Mouse (Mus musculus) thymus, postnatal 4 days (tissue): Measurements from ENCODE around the gene Prkg2.

Experiments used
- DNase-seq: peaks from one replicate; pipeline ENCODE4 v3.0.0; 2021

Gene Prkg2

DNA sequence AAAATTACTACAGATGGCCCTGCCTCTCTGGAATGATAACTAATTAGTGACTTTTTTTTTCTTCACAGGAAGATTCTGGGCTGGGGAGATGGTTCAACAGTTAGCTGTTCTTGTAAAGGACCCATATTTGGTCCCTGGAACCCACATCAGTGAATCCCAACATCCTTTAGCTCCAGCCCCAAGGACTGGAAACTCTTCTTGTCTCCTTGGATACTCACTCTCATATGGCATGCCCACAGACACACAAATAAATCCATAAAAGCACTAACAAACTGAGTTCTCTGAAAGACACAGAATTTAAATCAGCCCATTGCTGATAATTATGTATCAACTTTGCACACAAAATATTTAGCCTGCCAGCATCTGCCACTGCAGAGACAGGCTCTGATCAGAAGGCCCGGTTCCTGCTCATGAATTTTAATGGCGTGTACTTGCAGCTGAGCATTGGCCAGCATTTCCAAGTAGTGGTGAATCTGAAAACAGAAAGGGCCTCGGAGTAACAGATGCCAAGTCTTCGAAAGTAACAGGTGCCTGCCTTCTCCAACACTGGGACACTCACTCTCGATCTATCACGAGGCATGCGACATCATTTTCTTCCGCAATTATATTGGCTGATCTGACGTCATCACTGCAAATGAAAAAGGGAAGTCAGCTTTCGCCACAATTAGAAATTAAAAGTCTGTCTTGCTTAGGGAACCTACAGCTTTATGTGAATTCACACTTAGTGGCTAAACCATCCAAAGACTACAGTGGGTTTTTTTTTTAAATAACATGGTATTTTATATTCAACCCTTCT is 61.1 kb downstream of the Prkg2 start:
- no peak for DNase-seq

DNA sequence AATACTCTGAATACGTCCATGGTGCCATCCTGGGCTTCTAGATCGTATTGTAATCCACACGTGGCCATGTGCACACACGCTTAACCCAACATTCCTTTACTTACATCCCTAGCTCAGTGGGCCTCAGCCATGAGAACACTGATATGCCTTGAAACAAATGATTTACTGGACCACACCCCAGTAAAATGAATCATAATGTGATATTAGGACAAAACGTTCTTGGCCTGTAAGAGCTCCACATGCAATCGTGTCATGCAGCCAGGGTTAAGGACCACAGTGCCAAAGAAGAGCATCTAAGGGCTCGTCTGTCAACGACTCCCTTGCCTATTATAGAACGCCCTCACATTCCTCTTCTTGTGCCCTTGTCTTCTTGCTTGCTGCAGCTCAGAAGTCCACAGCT is 70.5 kb downstream of the Prkg2 start:
- no peak for DNase-seq

GRCm38 (mm10) chr5:98965139-98965538 is 72.0 kb downstream of the Prkg2 start:
- no peak for DNase-seq

GRCm38 (mm10) chr5:98964367-98964766 is 72.8 kb downstream of the Prkg2 start:
- DNase-seq: no peak

DNA sequence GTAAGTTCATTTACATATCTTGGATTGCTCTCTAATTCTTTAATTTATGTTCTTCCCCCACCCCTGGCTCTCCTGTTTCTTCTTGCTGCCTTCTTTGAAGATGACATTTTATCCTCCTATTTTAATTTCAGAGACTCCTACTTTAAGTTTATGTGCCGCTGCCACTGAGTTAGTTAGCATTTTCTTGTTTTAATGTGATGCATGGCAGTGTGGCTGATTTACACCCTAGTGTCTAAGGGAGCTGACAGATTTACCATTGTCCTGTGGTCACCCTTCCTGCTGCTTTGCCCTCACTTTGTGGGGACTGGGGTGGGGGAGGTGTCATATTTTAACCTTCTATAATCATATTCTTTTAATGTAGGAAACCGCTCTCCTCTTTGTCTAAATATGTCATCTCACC is 74.7 kb downstream of the Prkg2 start:
- DNase-seq: no peak

GRCm38 (mm10) chr5:98955576-98955975 is 81.6 kb downstream of the Prkg2 start:
- no peak for DNase-seq

DNA sequence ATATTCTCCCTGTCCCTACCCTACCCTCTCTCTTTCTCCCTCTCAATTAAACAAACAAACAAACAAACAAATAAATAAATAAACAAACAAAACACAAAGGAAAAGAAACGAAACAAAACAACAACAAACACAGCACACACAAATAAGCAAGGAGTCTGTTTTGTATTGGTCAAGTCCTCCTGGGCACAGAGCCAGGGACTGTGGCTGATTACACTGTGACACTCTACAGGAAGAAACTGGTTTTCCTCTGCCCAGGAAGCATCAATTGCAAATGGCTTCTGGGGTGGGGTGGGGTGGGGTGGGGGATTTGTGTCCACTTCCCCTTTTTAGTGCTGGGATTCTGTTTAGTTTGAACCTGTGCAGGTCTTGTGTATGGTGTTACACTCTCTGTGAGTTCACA is 83.8 kb downstream of the Prkg2 start:
- no peak for DNase-seq

DNA sequence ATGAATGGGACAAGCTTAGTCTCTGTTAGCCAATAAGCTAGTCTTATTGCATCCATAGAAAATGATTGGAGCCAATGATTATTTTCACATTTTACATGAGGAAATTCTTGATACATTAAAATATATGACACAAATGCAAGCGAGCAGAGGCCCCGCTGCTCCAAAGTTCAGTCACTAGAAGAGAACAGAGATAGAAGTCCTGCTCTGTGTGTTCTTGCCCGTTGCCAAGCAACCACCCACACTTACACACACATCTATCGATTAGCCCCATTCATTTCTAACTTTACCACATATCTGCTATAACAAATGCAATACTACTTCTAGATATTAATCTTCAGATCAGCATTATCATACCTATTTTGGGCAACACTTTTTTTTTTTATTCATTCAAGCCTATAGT is 85.6 kb downstream of the Prkg2 start:
- no peak for DNase-seq

DNA sequence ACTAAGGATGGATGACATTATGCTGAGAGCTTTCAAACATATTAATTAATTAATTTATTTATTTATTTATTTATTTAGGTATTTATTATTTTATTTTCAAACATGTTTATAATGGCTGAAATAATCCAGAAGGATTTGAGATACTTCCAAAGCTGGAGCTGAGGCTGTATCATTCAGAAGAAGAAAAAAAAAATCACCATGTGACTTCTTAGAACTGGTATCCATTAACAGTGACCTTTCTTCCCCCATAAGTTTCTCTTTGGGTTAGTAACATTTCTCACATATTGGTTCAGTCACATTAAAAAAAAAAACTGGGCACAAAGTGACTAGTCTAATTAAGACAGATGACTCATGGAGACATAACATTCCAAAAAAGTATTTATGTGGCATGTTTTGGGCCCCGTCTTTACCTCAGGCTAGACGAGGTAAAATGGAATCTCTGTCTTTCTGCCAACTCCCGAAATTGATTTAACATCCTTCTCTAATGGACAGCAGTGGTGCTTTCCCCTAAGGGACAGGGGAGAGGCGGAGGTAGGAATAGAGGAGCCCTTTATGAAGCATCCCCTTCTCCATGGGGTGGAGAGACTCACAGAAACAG is 86.6 kb downstream of the Prkg2 start:
- no peak for DNase-seq

DNA sequence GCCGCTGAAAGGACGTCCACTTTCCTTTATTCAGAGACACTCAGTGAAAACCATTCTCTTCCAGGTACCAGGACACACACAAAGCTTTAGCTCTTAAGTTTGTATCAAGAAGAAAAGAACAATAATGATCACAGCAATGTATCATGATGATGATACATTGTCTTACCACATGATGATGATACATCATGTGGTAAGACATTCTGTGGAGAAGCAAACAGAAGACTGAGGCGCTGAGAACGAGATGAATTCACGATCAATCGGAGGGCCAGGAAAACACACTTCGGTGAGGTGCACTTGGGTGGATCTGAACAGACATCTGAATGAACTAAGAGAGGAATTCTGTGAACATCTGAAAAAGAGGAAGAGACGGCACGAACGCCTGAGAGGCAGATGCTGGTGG is 87.4 kb downstream of the Prkg2 start:
- DNase-seq: no peak

DNA sequence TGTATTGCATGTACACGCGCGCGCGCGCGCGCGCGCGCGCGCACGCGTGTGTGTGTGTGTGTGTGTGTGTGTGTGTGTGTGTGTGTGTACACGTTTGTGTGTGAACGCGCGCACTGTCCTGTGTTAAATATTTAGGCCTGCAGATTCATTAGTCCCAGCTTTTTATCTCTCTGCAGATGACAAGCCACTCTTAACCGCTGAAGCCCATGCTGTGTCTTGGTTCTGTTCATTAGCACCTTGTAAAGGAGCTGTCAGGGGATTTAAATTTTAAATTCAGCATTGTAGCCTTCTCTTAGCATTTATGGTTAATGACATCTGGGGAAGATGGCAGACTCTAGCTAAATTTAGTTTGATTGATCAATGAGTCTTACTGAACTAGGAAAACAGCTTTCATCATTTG is 90.5 kb downstream of the Prkg2 start:
- DNase-seq: no peak

DNA sequence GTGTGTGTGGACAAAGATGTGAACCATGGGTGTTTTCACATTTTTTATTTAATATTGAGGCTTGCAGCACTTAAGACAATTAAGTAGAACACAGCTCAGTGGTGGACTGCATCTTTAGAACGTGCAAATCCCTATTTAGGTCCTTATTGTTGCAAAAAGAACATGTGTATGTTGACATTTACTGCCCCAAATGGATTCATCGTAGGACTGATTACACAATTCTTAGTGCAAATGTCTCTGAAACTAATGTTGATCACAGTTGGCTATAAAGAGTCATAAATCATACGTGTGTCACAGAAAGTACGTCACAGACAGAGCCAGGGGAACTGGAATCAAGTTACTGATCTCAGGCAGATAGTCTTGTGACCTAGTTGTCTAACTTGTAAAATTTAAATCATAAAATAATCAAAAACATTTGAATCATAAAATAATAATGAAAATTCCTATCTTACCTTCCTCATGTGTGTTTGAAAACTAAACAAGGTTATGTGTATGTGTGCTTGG is 91.0 kb downstream of the Prkg2 start:
- no peak for DNase-seq

- no peak for DNase-seq
Measured at GRCm38 (mm10) chr5:98943776-98944175, 93.4 kb downstream of the Prkg2 start.

DNA sequence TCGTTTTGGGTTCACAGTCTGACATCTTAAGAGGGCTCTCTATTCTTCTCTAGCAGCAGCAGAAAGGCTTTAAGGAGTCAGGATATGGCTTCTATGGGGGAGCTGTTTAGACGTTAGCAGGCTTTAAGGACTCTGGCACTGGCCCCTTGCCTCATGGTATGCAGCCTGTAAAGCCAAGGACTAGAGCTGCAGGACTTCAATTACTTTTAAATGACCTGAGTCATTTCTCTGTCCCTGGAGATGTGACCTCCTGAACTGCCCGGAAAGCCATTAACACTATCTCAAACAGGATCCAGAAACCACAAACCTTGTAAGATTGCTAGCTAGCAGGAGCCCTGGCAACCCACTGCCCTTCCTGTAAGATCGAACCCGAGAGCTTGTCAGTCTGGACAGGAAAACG is 96.4 kb downstream of the Prkg2 start:
- no peak for DNase-seq

DNA sequence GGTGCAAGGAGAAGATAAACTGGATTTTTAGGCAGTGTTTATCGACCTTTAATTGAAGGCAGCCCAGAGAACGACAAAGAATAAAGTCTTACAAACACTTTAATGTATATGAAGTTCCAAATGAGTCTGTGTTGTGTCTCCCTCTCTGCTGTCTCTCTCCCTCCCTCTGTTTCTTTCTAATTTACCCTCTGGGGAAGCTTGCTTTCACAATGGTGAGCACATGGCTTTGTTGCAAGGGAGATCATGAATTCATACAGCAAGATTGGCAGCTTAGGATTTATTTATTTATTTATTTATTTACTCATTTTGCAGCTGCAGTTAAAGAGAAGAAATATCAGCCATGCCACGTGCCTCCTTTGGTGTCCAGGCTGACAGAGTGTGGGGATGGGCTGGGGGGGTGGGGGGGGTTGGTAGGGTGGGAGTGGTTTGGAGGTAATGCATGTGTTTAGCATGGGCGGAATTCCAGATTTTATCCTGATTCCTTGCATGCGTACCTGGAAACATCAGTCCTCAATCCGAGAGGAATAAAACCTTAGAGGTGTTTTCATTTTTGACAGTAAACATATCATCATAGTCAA is 97.4 kb downstream of the Prkg2 start:
- DNase-seq: no peak

DNA sequence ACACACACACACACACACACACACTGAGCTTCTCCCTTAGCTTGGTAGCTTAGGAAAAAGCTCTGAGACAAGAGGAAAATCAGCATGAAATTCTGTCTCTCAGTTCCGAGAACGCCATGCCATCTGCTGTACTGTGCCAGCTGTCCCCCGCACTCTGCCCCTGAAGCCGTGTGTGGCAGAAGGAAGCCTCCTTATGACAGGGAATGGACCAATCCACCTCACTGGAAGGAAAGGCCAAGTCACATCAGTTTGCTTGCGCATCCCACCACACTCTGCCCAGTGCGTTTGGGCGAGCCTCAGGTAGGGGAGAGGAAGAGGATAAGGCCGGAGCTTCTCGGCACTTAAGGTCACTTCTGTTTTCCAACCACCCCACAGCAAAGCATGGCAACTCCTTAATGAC is 98.0 kb downstream of the Prkg2 start:
- no peak for DNase-seq

DNA sequence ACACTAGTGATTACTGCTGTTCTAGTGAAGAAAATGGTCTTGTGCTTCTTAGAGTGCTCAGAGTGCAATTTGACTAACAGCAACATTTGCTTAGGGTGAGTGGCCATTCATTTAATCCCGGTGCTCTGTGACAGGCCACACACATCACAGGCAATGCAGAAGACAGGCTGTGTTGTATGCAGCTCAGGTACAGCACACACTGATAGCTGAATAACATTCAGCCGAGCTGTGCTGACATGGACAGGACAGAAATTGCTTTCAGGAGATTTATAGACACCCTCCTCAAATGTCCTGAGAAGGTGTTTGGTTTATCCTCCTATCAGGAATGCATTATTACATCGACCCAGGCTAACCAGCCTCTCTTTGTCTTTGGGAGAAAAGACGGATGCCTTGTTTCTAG is 99.3 kb downstream of the Prkg2 start:
- DNase-seq: no peak

GRCm38 (mm10) chr5:98936650-98937049 is 100.5 kb downstream of the Prkg2 start:
- no peak for DNase-seq

- DNase-seq: no peak
Measured at GRCm38 (mm10) chr5:98935930-98936329, 101.2 kb downstream of the Prkg2 start.

- DNase-seq: no peak
Measured at GRCm38 (mm10) chr5:98922921-98923320, 114.2 kb downstream of the Prkg2 start.

DNA sequence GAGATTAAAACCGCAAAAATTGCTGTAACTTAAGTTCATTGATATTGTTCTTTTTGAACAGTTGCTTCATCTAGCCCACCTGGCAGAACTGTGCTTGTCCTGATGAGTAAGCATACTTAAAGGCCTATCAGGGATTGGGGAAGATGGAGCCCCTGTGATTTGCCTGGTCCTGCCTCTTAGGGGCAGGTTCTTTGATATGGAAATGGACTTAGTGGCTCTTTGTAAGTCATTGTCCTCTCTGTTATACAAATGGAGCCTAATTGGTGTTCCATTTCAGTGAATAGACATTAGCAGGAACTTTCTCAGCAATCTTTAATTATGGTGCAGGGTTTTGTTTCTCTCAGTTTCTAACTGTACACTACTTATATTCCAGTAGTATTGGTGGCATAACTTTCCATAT is 115.5 kb downstream of the Prkg2 start:
- DNase-seq: no peak

- no peak for DNase-seq
Measured at GRCm38 (mm10) chr5:98918716-98919115, 118.4 kb downstream of the Prkg2 start.

DNA sequence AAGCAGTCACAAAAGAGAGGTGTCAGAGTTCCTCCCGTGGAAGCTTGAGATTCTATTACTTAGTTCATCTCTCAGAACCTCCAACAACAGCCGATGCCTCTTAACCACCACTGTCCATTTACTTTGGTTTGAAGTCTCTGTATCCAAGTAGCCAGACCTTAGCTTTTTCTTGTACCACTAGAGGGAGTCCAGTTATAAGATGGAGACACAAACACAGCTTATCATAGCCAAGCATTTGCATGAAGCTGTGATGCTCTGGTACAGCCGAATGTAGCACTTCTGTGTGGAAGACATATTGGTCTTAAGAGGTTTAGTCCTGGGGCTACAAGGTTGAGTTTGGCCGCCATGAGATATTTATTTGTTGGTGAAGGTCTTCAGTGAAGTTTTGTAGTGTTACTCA is 134.8 kb downstream of the Prkg2 start:
- no peak for DNase-seq

GRCm38 (mm10) chr5:98900926-98901325 is 136.2 kb downstream of the Prkg2 start:
- no peak for DNase-seq
